Mouse (Mus musculus): Measurements from ENCODE around the gene Zgpat. TPM values are rescaled to one million over a fixed set of nuclear protein-coding genes. Genes with fewer than 3 reads are reported as not detected.

Gene Zgpat
- polyA plus RNA-seq (2012; rRNA removed), result 35.0 and 35.7 TPM in 2 replicates

DNA sequence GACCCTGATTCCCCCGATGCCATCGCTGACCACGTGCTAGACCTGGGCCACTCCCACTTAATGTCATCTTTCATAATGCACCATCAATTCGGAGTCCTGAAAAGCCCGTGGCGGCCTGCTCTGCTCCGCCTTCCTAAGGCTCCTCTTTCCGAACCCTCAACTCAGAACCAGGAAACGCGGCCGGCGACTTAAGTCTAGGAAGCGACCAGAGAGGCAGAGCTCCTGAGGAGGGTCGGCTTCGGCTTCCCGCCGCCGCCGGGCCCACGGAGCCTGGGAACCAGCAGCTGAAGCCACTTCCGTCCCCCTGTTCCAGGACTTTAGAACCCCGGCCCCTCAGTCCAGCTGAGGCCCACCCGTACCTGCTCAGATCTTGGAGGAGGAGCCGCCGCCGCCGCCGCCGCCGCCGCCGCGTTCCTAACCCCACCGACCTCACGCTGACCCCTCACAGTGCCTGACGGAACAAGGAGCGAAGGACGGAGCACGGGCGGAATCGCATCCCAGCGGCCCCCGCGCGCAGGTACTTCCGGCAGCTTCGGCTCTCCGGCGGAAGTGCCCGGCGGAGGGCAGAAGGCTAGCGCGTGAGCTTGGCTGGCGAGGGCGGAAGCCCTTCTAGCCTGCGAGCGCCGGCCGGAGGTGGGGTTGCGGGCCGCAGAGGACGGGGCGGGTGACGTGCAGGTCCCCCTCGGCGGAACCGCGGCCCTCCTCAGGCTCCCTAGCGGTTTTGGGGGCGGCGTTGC, at the start of gene Zgpat, which contains the start of gene Arfrp1:
Zgpat (plus strand) TSS at position 69 of the 737 bp plus-strand sequence.
Arfrp1 (minus strand) TSS at position 545 of the 737 bp plus-strand sequence.
- DNase-seq (ENCODE audit: low read depth), result no peak

DNA sequence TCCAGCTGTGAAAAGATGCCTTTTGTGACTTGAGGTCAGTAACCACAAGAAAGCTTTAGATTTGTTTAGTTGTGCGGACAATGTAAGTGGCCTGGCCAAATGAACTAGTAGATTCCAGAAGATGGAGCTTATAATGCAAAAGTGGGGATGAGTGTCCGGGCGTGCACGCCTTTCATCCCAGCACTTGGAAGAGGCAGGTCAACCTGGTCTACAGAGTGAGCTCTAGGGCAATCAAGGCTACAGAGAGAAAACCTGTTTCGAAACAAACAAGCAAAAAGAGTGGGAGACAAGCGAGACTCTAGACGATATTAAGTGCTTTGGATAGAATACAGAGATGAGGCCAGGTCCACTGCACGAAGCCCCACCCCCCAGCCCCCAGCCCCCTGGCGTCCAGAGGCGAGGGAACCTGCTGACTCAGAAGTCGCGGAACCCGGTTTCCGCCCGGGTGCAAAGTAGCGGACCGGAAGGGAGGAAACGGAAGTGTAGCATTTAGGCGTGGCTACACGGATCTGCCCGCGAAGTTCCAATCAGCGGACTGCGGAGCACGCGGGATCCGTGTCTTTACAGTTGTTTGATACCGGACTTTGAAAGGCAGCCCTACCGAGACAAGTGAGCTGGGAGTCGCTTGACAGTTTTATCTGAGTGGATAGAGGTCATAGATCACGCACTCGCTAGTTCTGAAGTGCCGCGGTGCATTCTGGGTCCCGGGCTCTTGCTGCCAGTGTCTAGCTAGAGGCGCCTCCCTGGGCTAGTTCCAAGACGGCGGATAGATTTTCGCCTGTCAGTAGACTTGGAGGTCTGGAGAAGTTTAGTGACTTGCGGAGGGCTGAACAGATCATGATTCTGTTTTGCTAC, 45.3 kb upstream of the Zgpat start, which contains the start of gene Rtel1:
Rtel1 (plus strand) TSS at position 492 of the 855 bp plus-strand sequence.
- DNase-seq (ENCODE audit: low read depth), result peak; percentile 23

DNA sequence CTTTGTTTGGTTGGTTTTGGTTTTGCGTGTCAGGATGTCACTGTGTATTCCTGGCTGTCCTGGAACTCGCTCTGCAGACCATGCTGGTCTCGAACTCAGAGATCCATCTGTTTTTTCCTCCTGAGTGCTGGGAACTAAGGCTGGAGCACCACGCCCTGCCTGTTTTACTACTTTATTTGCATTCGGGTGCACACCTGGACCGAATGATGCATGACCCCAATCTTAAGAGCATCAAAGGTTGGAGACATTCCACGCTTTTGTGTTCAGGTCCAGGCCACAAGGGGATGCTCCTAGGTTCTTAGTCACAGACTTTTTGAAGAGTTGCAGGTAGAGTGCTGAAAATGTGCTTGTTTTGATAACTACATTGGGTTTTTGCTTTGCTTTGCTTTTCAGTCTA, 44.6 kb upstream of the Zgpat start:
- DNase-seq (ENCODE audit: low read depth), result no peak

DNA sequence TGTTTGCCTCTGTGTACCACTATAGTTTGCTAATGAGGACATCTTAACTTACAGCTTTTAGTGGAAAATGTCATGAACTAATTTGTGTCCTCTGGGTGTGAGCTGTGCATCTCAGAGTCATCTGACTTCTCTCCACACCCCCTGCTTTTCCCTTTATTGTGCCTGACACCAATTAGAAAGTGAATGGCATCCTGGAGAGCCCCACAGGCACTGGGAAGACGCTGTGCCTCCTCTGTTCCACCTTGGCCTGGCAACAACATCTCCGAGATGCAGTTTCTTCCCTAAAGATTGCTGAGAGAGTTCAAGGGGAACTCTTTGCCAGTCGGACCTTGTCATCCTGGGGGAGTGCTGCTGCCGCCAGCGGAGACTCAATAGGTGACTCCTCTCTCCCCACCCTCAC, 42.6 kb upstream of the Zgpat start:
- DNase-seq (ENCODE audit: low read depth), result no peak

DNA sequence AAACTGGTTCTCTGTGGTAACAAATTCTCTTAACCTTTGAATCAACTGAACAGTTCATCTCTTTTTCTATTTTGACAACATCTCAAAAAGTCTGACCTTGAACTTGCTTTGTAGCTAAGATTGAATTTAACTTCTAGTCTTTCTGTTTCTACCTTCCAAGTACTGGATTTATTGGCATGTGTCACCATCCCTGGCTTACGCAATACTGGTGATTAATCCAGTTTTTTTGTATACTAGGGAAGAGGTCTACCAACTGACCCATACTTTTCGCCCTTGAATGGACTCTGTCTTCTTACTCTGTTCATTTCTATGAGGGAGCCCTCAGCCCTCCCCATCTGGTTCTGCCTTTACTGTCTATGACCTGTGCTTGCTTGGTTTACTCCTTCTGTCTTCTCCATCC, 38.6 kb upstream of the Zgpat start:
- DNase-seq (ENCODE audit: low read depth), result no peak

DNA sequence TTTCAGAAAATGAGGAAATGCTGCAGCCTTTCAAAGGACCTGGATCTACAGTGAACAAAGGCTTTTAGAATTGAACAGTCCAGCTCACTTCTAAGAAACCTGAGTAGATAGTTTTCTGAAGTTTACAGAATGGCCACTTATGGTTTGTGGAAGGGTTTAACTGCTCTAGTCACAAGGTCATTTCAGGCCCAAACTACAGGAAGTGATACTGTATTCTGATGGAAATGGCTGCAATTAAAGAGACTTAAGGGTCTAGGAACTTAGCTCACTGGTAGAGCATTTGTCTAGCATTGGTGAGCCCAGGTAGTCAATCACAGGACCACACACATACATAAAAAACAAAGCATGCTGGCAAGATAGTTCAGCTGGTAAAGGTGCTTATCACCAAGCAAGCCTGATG, 32.2 kb upstream of the Zgpat start:
- DNase-seq (ENCODE audit: low read depth), result no peak

DNA sequence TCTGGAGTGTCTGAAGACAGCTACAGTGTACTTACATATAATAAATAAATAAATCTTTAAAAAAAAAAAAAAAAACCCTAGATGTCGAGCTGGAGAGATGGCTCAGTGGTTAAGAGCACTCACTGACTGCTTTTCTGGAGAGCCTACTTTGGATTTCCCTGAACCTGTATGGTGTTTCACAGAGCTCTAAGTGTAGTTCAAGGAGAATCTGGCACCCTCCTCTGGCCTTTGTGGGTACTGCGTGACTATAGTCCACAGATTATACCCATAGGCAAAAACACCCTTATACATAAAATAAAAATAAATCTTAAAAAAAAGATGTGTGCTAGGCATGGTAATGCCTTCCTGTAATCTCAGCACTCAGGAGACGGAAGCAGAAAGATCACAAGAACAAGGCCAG, 30.7 kb upstream of the Zgpat start:
- no peak for DNase-seq (ENCODE audit: low read depth)

DNA sequence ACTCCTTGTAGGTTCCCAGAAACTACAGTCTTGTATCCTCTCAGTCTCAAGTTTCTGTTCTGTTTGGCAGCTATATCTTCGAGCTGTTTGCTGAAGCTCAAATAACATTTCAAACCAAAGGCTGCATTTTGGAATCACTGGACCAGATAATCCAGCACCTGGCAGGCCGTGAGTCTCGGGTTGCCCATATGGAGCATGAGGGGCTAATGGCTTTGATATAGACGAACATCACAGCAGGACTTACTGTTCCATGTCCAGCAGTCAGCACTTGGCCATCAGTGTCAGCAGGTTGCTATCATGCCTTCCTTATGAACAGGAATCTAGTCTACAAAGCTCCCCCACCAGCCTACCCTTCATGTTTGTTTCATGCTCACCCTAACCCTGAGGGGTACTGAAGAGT, 24.3 kb upstream of the Zgpat start:
- no peak for DNase-seq (ENCODE audit: low read depth)

DNA sequence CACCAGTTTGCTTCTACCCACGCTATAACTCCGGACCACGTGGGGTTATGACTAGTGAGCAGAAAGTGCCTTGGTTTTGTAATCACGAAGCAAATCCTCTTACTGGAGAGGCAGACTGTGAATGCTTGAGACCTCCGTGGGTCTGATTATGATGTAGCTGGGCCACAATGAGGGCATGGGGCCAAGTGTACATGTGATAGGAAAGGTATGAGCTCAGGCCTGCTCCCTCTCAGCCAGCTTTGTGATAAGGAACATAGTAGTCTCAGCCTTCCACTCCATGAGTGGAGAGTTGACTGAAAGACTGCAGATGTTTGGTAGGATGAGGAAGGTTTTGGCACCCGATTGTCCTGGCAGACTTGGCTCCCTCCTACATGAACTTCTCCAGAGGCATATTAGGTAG, 22.0 kb upstream of the Zgpat start:
- no peak for DNase-seq (ENCODE audit: low read depth)

DNA sequence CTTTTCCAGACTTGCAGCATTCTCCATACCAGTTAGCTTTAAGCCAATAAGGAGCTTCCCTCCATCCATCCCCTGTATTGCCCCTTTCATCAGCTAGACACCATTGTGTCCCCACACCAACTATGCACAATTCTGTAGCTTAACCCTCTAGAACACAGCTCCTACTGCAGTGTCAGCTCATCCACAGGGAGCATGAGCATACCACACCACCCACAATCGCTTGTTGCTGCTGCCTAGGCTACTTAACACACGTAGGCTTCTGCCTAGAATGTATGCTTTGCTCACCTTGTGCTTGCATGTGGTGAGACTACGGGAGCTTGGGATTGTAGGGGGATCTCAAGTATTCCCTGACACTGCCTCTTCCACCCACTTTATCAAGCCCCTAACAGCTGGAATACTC, 7.9 kb upstream of the Zgpat start:
- DNase-seq (ENCODE audit: low read depth), result no peak

DNA sequence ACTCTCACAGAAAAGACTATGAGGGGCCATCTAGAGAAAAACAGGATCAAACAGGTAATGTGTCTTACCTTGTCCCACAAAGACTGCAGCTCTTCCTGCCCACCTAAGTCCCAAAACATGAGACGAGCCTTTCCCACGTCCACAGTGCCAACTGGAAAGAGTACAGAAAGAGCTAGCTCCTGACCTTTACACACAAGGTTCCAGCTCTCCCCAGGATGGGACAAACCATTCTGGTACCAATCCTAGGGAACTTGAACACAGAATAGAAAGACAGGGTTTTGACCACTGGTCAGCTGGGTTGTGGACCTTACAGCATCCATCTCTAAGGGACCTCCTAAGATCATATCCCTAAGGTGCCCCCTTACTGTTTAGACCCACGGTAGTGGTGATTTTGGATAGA, 782 bp upstream of the Zgpat start:
- DNase-seq (ENCODE audit: low read depth), result no peak

DNA sequence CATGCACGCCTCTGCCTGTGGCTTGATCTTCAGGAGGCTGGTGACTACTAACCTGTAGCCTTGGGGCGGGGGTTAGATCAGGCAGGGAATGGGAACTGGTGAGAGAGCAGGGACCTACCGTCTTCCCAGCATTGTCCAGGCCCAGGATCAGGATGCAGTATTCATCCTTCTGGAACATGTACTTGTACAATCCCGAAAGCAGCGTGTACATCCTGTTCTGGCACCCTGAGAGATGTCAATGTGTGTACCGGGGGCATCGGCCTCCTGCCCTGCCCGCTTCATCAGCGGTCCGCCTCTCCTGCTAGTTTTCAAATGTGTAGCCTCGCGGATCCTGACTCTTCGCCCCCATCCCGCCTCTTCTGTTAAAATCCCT, 255 bp upstream of the Zgpat start:
- DNase-seq (ENCODE audit: low read depth), result no peak

DNA sequence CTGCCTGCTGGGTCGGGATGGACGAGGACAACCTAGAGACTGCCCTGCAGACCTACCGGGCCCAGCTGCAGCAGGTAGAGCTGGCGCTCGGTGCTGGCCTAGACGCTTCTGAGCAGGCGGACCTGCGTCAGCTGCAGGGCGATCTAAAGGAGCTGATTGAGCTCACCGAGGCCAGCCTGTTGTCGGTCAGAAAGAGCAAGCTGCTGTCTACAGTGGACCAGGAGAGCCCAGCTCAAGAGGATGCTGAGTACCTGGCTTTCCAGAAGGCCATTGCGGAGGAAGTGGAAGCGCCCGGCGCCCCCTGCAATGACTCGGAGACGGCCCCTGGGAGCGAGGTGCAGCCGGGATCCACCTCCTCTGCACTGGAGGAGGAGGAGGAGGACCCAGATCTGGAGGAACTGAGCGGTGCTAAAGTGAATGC, 937 bp downstream of the Zgpat start:
- no peak for DNase-seq (ENCODE audit: low read depth)

DNA sequence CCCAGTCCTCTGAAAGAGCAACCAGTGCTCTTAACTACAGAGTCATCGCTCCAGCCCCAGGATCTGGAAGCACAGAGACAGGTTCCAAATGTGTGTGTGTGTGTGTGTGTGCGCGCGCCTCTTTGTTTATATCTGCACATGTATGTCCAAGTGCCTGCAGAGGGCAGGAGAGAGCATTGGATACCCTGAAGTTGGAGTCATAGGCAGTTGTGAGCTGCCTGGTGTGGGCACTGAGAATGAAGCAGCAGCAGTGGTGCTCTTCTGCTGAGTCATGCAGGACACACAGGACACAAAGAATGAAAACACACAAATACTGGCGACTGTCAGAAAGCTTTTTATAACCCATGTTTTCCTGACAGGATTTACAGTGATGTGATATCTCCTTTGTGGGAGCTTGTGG, 5.3 kb downstream of the Zgpat start:
- no peak for DNase-seq (ENCODE audit: low read depth)

DNA sequence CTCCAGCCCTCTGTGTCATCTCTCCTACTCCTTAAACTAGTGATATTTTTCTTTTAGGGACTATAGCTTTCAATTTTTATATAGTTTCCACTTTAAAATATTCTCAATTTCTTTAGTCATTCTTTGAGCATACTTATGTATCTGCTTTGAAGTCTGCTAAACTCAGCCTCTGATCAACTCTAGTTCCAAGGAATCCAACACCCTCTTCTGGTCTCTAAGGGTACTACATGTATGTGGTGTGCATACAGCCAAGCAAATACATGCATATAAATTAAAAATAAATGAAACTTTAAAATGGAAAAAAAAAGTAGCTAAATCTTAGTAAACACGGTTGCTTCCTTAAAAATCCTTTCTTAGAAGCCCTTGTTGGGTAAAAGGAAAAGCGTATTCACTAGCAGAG, 11.1 kb downstream of the Zgpat start:
- DNase-seq (ENCODE audit: low read depth), result no peak

DNA sequence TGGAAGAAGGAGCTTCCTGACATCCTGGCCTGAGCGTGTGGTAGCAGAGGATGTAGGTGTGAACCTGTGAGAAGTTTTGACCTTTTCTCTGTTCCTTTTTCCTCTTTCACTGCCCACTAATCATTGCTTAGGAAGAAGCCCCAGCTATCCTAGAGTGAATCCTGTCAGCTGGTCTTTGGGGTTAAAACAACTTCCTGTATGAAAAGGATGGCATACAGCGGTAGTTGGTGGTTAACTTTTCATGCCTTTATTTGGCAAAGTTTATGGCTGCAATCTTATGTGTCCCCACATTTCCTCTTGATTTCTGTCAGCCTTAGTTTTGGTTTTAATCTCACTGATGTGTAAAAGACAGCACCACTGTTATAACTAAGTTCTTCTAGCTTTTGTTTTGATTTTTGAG, 12.5 kb downstream of the Zgpat start:
- no peak for DNase-seq (ENCODE audit: low read depth)

DNA sequence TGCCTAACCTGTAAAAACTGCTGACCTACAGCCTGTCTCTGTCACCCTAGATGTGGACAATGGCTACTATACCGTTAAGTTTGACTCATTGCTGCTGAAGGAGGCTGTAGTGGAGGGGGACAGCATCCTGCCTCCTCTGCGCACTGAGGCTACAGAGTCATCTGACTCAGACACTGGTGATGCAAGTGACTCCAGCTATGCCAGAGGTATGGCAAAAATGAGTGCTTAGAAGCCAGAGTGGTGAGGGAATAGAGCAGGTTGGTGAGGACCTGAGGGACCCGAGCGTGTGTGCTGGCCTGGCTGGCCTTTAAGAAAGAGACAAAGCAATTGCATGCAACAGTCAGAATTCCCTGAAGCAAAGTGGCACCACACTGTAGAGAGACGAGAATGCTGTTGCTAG, 14.0 kb downstream of the Zgpat start:
- no peak for DNase-seq (ENCODE audit: low read depth)

DNA sequence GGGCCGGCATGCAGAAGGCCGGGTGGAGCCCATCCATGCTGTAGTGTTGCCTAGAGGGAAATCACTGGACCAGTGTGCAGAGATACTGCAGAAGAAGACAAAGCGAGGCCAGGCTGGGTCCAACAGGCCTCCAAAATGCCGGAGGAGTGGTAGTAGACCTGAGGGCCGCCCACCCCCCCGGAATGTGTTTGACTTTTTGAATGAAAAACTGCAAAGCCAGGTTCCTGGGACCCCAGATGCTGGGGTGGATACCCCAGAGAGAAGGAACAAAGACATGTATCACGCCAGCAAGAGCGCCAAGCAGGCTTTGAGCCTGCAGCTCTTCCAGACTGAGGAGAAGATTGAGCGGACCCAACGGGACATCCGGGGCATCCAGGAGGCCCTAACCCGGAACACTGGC, 15.1 kb downstream of the Zgpat start, which contains the start of gene Lime1:
Lime1 (plus strand) TSS at position 301 of the 400 bp plus-strand sequence.
- no peak for DNase-seq (ENCODE audit: low read depth)

DNA sequence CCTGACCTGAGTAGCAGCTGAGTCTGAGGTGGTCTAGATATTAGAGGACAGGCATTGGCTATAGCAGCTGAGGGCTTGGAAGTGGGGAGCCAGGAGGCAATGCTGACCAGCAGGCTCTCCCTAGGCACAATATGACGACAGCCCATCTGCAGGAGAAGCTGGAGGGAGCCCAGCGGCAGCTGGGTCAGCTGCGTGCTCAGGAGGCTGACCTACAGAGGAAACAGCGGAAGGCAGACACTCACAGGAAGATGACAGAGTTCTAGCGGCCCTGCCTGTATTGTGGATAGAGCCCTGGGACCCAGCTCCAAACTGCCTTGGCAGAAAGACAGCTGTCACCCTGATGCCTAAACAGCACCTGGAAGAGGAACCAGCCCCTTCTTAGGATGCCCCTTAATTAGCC, 15.5 kb downstream of the Zgpat start:
- DNase-seq (ENCODE audit: low read depth), result no peak

DNA sequence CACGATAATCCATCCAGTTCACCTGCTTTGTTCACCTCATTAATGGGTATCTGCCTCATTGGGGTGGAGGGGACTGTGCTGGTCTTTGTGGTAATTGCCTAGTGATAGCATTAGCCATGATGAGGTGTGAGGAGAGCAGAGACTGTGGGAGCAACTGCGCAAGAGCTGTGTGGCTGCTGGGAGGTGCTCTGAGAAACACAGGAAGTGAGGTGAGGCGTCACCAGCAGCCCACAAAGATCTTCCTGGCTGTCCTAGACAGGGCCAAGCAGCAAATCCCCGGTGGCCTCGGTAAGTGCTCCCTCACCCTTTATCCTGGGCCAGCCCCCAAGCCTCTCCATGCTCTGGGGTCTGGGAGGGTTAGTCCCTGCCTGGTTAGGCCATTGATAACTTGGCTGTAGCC, 16.4 kb downstream of the Zgpat start:
- no peak for DNase-seq (ENCODE audit: low read depth)

DNA sequence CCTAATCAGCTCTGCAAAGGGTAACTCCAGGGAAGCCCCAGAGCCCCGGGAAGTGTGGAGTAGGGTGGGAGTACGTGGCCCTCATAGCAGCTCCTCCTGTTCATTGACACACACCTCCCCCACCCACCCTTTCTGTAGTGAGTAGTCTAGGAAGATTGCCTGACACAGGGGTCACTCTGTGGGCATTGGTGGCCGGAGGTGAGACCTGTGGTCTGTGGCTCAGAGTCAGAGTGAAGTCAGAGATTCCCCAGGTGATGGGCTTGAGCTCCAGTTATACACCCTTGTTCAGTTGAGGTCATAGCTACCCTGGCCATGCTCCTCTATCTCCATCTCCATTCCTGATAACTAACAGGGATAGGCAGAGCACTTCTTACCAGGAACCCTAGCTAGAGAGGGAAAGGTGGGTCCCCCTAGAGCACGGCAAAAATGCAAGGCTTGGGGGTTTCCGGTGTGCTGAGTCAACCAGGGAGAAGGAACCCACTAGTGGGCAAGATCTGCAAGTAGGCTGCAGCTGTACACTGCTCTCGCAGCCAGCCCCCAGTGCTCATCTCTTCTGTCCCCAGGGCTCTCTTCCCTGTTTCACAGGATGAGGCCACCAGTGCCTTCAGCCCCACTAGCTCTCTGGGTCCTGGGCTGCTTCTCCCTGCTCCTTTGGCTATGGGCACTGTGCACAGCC, 17.0 kb downstream of the Zgpat start:
- no peak for DNase-seq (ENCODE audit: low read depth)

DNA sequence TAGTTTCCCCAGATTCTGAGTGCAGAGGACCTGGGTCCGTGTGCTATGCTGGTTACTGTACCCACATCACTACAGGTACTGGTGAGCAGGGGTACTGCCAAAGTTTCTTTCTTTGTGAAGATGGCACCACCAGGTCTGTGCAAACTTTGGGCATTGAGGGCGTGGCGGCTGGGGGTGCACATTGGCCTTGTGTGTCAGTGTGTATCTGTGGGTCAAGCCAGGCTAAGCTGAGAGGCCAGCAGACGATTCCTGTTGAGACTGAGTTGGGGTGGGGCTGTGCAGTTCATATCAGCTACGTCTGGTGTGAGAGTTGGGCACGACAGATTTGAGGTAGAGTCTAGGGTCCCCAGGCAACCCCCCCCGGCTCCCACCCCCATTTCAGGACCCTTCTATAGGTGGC, 19.7 kb downstream of the Zgpat start:
- DNase-seq (ENCODE audit: low read depth), result no peak
